Mouse (Mus musculus): ENCODE results near the gene Iffo1. TPM values are rescaled to one million over a fixed set of nuclear protein-coding genes. Genes with fewer than 3 reads are reported as not detected.

Iffo1 gene
- polyA plus RNA-seq, 1 experiment = 62.9 TPM

DNA sequence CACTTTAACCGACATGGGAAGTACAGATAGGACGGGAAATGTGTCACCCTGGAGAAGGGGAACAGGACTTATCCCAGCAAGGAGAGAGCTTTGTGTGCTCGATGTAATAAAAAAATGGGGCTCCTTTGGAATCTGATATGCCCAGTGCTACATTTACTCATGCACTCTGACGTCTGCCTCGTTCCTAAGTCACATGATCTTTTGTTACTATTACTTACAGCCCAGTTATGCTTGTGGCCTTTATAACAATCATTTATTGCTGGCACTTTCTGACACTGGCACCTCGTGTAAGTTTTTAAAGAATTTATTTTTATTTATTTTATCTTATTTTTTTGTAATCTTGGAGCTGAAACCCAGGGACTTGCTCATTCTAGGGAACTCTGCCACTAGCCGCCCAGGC is 48.3 kb downstream of the Iffo1 start:
- TF ChIP-seq CTCF (IDR thresholded peaks at IDR 0.05; ENCODE audit: control insufficient read depth, insufficient read depth, insufficient replicate concordance, low read depth, low read length) (no peak), POLR2A (IDR thresholded peaks at IDR 0.05; ENCODE audit: control insufficient read depth, low read depth, low read length) (no peak)
- Histone ChIP-seq H3K27me3 (ENCODE audit: control insufficient read depth, insufficient read depth, low read length) (no peaks in the 10 kb centered on the region), H3K27ac (ENCODE audit: control insufficient read depth, insufficient read depth, low read depth, low read length) (no peak overlapping the region), H3K4me1 (ENCODE audit: control insufficient read depth, insufficient read depth, low read length) (no peaks in the 10 kb centered on the region), H3K4me3 (ENCODE audit: control insufficient read depth, low read depth, low read length) (no peak overlapping the region), H3K36me3 (ENCODE audit: control insufficient read depth, insufficient read depth, low read length) (no peaks in the 10 kb centered on the region; the same call in 1 of the 2 replicates)

DNA sequence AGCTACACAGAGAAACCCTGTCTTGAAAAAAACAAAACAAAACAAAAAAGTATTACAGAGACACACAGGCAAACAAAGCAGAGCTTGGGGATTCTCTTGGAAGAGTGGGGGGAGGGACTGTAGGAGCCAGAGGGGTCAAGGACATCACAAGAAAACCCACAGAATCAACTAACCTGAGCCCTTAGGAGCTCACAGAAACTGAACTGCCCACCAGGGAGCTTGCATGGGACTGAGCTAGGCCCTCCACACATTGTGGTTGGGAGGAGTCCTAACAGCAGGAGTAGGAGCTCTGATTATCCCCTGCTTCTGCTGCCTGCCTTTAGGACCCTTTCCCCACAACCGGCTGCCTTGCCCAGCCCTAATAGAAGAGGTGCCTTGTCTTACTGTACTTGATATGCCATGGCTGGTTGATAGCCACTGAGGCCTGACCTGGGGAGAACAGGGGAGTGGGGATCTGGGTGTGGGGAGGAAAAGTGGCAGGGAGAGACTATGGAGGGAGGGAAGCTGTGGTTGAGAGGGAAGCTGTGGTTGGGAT is 50.6 kb downstream of the Iffo1 start:
- Histone ChIP-seq H3K27me3 (ENCODE audit: control insufficient read depth, insufficient read depth, low read length) (no peaks in the 10 kb centered on the region), H3K4me3 (ENCODE audit: control insufficient read depth, low read depth, low read length) (no peak overlapping the region), H3K27ac (ENCODE audit: control insufficient read depth, insufficient read depth, low read depth, low read length) (peak overlapping the region; percentile 49), H3K36me3 (ENCODE audit: control insufficient read depth, insufficient read depth, low read length) (no peaks in the 10 kb centered on the region), H3K4me1 (ENCODE audit: control insufficient read depth, insufficient read depth, low read length) (no peaks in the 10 kb centered on the region)
- TF ChIP-seq CTCF (IDR thresholded peaks at IDR 0.05; ENCODE audit: control insufficient read depth, insufficient read depth, insufficient replicate concordance, low read depth, low read length) (no peak), POLR2A (IDR thresholded peaks at IDR 0.05; ENCODE audit: control insufficient read depth, low read depth, low read length) (no peak)

DNA sequence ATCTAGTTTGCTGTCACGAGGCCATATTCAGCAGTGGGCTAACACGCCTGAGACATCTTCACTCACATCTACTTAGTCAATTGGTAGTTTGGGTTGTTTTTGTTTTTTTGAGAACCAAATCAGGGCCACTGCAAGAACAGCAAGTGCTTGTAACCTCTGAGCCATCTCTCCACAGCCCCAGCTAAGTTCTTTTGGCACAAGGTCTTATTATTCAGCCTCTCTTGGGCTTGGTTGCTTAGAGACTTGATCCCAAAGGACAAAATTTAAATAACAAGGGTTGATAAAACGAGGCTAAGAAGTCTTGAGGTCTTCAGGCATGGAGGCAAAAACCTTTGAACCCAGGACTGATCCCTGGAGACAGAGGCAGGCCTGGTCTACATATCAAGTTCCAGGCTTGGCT is 51.3 kb downstream of the Iffo1 start:
- H3K4me1 ChIP-seq (ENCODE audit: control insufficient read depth, insufficient read depth, low read length) = no peaks in the 10 kb centered on the region
- no peak for TF ChIP-seq CTCF (IDR thresholded peaks at IDR 0.05; ENCODE audit: control insufficient read depth, insufficient read depth, insufficient replicate concordance, low read depth, low read length)
- TF ChIP-seq POLR2A (IDR thresholded peaks at IDR 0.05; ENCODE audit: control insufficient read depth, low read depth, low read length) = no peak
- no peak overlapping the region for H3K4me3 ChIP-seq (ENCODE audit: control insufficient read depth, low read depth, low read length)
- no peaks in the 10 kb centered on the region for H3K27me3 ChIP-seq (ENCODE audit: control insufficient read depth, insufficient read depth, low read length)
- no peaks in the 10 kb centered on the region for H3K36me3 ChIP-seq (ENCODE audit: control insufficient read depth, insufficient read depth, low read length)
- H3K27ac ChIP-seq (ENCODE audit: control insufficient read depth, insufficient read depth, low read depth, low read length) = peak overlapping the region; percentile 16; the same call in 1 of the 2 replicates

DNA sequence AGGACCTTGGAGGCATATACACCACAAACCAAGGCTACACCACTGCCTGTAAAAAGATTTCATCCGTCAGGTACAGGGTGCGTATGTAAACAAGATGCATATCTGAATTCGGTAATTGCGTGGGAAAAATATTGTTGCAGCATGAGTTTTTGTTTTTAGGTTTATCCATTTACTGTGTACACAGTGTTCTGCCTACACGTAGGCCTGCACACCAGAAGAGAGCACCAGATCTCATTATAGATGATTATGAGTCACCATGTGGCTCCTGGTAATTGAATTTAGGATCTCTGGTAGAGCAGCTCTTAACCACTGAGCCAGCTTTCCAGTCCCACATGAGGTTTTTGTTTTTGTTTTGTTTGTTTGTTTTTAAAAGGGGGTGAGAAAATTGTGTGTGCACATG is 52.1 kb downstream of the Iffo1 start:
- Histone ChIP-seq H3K4me1 (ENCODE audit: control insufficient read depth, insufficient read depth, low read length) (no peaks in the 10 kb centered on the region), H3K27ac (ENCODE audit: control insufficient read depth, insufficient read depth, low read depth, low read length) (no peak overlapping the region), H3K27me3 (ENCODE audit: control insufficient read depth, insufficient read depth, low read length) (no peaks in the 10 kb centered on the region), H3K36me3 (ENCODE audit: control insufficient read depth, insufficient read depth, low read length) (no peaks in the 10 kb centered on the region), H3K4me3 (ENCODE audit: control insufficient read depth, low read depth, low read length) (no peak overlapping the region)
- TF ChIP-seq CTCF (IDR thresholded peaks at IDR 0.05; ENCODE audit: control insufficient read depth, insufficient read depth, insufficient replicate concordance, low read depth, low read length) (no peak), POLR2A (IDR thresholded peaks at IDR 0.05; ENCODE audit: control insufficient read depth, low read depth, low read length) (no peak)

DNA sequence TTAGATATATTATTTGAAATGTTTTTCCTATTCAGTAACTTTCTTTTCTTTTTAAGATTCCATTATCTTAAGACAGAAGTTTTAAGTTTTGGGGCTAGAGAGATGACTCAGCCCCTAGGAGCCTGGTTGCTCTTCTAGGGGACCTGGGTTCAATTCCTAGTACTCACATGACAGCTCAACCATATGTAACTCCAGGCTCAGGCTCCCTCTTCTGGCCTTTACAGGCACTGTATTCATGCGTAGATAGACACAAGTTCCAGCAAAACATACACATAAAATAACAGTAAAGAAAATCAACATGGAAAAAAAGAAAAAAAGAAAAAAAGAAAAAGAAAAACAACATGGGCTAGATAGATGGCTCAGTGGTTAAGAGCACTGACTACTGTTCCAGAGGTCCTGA is 65.4 kb downstream of the Iffo1 start:
- Histone ChIP-seq H3K4me3 (ENCODE audit: control insufficient read depth, low read depth, low read length) (no peak overlapping the region), H3K36me3 (ENCODE audit: control insufficient read depth, insufficient read depth, low read length) (no peaks in the 10 kb centered on the region), H3K27ac (ENCODE audit: control insufficient read depth, insufficient read depth, low read depth, low read length) (no peak overlapping the region), H3K4me1 (ENCODE audit: control insufficient read depth, insufficient read depth, low read length) (peaks cover 2% of the 10 kb centered on the region; the same call in 1 of the 2 replicates), H3K27me3 (ENCODE audit: control insufficient read depth, insufficient read depth, low read length) (no peaks in the 10 kb centered on the region)
- TF ChIP-seq POLR2A (IDR thresholded peaks at IDR 0.05; ENCODE audit: control insufficient read depth, low read depth, low read length) (no peak), CTCF (IDR thresholded peaks at IDR 0.05; ENCODE audit: control insufficient read depth, insufficient read depth, insufficient replicate concordance, low read depth, low read length) (no peak)

Other genes with a start within 250 kb of the Iffo1 start
- 0.11 and 0.12 TPM in 2 replicates for gene Lag3, start 233.5 kb upstream of the Iffo1 start, polyA plus RNA-seq (2012; rRNA removed)
- gene Ptms, start 225.1 kb upstream of the Iffo1 start, polyA plus RNA-seq (2012; rRNA removed) = 142 and 168 TPM in 2 replicates
- gene Mlf2, start 213.9 kb upstream of the Iffo1 start, polyA plus RNA-seq (2012; rRNA removed) = 75.4 and 76.5 TPM in 2 replicates
- 387 and 413 TPM in 2 replicates for gene Cops7a, start 179.7 kb upstream of the Iffo1 start, polyA plus RNA-seq (2012; rRNA removed)
- gene Pianp, start 148.5 kb upstream of the Iffo1 start, polyA plus RNA-seq (2012; rRNA removed) = 0.23 and 0.38 TPM in 2 replicates
- 50.2 and 53.1 TPM in 2 replicates for gene Zfp384, start 136.1 kb upstream of the Iffo1 start, polyA plus RNA-seq (2012; rRNA removed)
- gene Ing4, start 105.5 kb upstream of the Iffo1 start, polyA plus RNA-seq (2012; rRNA removed) = 11.3 and 11.8 TPM in 2 replicates
- 1,698 and 1,947 TPM in 2 replicates for gene Acrbp, start 95.6 kb upstream of the Iffo1 start, polyA plus RNA-seq (2012; rRNA removed)
- gene Lpar5, start 77.3 kb upstream of the Iffo1 start, polyA plus RNA-seq (2012; rRNA removed) = 0.31 and 0.32 TPM in 2 replicates
- 42.5 and 43.0 TPM in 2 replicates for gene Chd4, start 49.3 kb upstream of the Iffo1 start, polyA plus RNA-seq (2012; rRNA removed)
- 24.5 and 26.2 TPM in 2 replicates for gene Nop2, start 13.3 kb upstream of the Iffo1 start, polyA plus RNA-seq (2012; rRNA removed)
- 274 and 379 TPM in 2 replicates for gene Gapdh, start 21.2 kb downstream of the Iffo1 start, polyA plus RNA-seq (2012; rRNA removed)
- gene Ncapd2, start 46.5 kb downstream of the Iffo1 start, polyA plus RNA-seq (2012; rRNA removed) = 100 and 109 TPM in 2 replicates
- gene Mrpl51, start 46.6 kb downstream of the Iffo1 start, polyA plus RNA-seq (2012; rRNA removed) = 171 and 194 TPM in 2 replicates
- 10.3 and 11.3 TPM in 2 replicates for gene Vamp1, start 70.3 kb downstream of the Iffo1 start, polyA plus RNA-seq (2012; rRNA removed)
- 8.0 and 9.3 TPM in 2 replicates for gene Tapbpl, start 86.6 kb downstream of the Iffo1 start, polyA plus RNA-seq (2012; rRNA removed)
- 0.23 and 0.70 TPM in 2 replicates for gene Cd27, start 91.8 kb downstream of the Iffo1 start, polyA plus RNA-seq (2012; rRNA removed)
- 2,638 and 2,960 TPM in 2 replicates for gene Tuba3a, start 140.8 kb downstream of the Iffo1 start, polyA plus RNA-seq (2012; rRNA removed)
- 10.9 and 11.2 TPM in 2 replicates for gene Ltbr, start 168.6 kb downstream of the Iffo1 start, polyA plus RNA-seq (2012; rRNA removed)
- 0.44 and 1.4 TPM in 2 replicates for gene Scnn1a, start 175.4 kb downstream of the Iffo1 start, polyA plus RNA-seq (2012; rRNA removed)
- 18.2 and 21.0 TPM in 2 replicates for gene Tnfrsf1a, start 204.1 kb downstream of the Iffo1 start, polyA plus RNA-seq (2012; rRNA removed)
- 0.11 and 0.46 TPM in 2 replicates for gene Plekhg6, start 235.6 kb downstream of the Iffo1 start, polyA plus RNA-seq (2012; rRNA removed)

All from testis, adult 2 months (tissue).